Mouse (Mus musculus) kidney, adult 9 months (tissue): Measurements from ENCODE around the gene Olfr1013.

ENCODE experiments used
- DNase-seq: peaks from one replicate; pipeline ENCODE4 v3.0.0; 2022

The Olfr1013 gene

DNA sequence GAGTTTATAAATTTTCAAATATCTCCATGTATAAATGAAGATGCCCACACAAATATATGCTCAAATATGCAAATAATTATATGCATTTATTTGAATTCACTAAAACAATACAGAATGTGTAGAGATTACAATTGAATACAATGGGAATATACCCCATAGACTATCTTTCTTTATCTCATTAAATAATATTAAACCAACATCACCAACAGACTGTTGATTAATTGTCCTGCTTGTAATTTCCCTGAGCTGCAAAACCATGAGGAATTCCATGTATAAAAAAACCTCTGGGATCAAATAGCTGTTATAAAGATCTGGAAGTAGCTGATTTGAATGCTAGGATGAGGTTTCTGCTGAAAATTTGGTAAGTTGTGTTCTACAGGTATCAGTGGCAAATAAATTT lies at the start of gene Olfr1013:
Olfr1013 (plus strand) TSS at position 301 of the 400 bp plus-strand sequence.
- DNase-seq = no peak

DNA sequence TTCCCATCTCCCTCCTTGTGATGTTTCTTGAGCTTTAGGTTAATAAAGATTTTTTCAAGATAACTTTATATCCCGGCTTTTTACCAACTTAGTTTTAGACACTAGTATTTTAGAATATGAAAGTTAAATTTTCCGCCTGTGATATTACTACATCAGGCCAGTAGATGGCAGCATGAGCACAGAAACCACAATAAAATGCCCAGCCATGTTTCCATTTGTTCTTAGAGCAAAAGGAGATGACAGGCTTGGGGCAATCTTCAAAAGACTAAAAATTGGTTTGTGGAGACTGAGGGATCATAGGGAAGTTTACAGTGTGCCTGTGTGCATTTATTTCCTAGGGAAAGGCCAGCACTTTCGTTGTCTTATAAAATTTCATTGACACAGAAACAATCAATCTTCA lies 41.1 kb upstream of the Olfr1013 start:
- peak; percentile 15 for DNase-seq

DNA sequence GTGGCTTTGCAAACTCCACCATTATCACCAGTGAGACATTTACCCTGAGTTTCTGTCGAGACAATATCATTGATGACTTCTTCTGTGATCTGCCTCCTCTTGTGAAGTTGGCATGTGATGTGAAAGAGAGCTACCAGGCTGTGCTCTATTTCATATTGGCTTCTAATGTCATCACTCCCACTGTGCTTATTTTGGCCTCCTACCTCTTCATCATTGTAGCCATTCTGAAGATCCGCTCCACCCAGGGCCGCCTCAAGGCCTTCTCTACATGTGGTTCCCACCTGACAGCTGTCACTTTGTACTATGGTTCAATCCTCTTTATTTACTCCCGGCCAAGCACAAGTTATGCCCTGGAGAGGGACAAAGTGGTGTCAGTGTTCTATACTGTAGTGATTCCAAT lies 13.1 kb upstream of the Olfr1013 start:
- DNase-seq = no peak

DNA sequence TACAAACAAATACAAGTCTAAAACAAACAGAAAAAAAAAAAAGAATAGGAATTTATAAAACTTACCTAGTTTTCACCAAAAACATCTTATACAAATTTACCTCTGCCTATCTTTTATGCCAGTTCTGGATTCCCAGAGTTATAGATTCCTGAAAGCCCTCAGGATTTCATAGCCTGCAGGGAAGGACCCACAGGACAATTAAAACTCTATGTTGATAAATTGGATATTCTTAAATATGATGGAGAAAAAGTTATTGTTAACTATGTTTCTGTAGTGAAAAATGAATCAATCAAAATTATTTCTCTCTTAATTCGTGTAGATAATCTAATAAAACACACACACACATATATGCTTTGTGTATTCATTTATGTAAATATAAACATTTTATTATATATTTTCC lies 4.2 kb upstream of the Olfr1013 start, which contains the start of gene Olfr1012:
Olfr1012 (minus strand) TSS at position 101 of the 400 bp plus-strand sequence.
- DNase-seq = no peak

DNA sequence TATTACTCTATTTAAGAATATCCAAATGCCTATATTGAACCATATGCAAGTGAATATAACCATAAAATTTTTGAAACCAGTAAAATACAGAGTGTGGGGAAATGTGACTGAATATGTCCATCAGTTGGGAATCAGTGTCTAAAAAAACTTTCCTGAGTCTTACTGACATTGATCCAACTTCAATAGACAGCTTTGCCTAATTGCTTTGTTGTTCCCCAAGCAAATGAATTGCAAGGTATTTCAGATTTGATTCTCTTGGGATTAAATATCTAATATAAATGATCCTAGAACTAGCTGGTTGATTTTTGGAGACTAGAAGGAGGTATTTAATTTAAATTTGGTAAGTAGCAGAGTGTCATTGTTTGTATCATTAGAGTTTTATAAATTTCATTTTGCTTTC lies 5.5 kb downstream of the Olfr1013 start, which contains the start of gene Olfr1014:
Olfr1014 (plus strand) TSS at position 301 of the 400 bp plus-strand sequence.
- no peak for DNase-seq

DNA sequence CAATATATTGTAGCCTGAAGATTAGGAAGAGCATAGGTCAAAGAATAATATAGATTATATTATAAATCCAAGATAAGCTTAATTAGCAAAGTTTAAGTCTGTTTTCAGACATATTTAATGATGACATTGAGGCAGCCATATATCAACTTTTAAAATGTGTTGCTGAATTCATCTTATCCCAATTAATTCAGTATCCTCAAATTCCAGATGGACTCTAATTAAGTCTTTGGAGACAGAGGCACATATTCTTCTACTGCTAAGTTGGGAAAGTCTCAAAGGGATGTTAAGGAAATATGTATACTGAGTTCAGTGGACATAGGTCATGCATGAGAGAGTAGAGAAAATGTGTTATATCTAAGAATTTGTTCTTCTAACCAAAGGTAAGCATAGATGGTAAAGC lies 14.8 kb downstream of the Olfr1013 start, which contains the start of gene Olfr1015:
Olfr1015 (plus strand) TSS at position 301 of the 400 bp plus-strand sequence.
- DNase-seq = no peak

DNA sequence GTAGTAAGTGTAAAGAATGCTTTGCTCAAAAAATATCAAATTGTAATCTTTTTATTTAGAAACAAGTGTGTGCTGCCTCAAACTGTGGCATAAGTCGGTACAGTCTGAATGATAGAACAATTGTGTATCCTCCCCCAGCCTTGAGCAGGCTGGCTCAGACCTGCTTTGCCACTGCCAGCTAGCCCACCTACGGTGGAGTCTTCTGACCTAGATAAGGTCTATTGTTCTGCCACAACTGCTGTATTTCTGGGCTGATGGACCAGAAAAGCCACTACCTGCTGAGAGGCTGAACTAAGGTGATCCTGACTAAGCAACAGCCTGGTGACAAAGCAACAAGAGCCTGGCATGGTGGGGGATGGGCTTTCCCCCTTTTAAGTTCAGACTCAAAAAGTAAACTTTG lies 25.4 kb downstream of the Olfr1013 start:
- DNase-seq = no peak

DNA sequence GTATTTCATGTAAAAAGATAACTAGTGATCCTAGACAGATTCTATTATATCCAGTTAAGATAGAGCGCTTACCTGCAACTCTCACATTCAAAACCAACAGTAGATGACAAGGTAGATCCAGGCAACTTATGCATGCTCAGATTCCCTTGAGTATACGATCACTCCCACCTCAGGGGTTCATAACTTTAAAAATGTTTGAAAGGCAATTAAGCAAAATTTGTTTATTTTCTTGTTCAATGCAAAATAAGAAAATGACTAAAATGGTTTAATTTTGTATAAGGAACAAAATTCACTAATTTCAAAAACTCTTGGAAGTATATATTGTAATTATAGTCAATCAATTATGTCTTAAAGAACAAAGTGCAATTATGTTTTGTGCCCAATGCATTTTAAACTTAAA lies 35.5 kb downstream of the Olfr1013 start, which contains the start of gene Olfr1016:
Olfr1016 (minus strand) TSS at position 101 of the 400 bp plus-strand sequence.
- DNase-seq = no peak

DNA sequence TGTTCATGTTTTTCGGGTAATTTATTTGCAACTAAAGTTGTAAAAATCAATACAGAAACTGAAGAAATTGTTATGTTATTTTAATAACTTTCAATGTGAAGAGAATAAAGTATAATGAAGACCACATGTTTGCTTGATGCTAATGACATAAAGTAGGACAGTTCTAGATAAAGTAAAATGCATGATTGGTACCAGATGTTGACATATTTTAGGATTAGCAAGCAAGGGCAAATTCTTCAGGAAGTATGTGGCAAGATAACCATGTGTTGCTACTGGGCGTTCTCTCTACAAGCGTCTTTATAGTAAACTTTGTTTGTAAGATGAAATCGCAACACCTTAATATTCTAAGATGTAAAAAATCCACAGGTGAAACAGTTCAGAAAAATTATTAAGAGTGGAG lies 37.6 kb downstream of the Olfr1013 start:
- DNase-seq = no peak

DNA sequence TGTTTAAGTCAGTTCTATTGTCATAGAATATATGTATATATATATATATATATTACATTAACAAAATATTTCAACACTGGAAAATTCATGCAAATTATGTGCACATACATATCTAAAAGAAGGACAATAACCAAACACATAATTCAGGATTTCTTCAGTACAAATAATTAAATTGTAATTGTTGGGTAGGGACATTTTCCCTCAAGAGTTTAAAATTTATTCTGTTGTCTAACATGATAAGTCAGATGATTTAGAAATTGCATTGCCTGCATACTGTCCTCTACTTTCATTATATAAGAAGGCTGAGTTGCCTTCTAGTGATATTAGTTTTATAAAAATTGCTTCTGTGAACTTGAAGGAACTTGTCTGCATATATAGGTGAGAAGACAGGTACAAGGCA lies 51.3 kb downstream of the Olfr1013 start, which contains the start of gene Olfr1018:
Olfr1018 (plus strand) TSS at position 301 of the 400 bp plus-strand sequence.
- no peak for DNase-seq
